In the genomic region with DNA sequence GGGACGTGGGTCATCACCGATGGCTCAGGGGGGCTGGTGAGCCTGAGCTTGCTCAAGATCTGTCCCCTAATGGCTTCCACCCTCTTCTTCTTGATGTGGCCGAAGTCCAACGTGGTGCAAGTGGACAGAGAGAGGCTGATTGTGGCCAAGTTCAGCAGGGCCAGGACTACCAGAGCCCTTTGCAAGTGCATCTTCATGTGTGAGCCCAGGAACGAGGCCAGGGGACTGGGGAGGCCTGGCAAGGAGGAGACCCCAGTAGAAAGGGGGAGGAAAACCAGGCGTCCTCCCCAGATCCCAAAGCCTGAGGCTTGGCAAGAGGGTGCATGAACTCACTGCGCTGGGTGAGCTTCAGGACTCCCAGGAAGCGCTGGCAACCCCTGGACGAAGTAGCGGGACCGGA, we compare ENCODE assay signal across 8 mouse cellular contexts. TPM values are rescaled to one million over a fixed set of nuclear protein-coding genes. Genes with fewer than 3 reads are reported as not detected.
DNase-seq lines count a peak whose midpoint lies in the region; ATAC-seq lines count a peak whose summit lies in the region.

No protein-coding gene starts in this region.

- ATAC-seq in midbrain, embryonic 11.5 days (ENCODE audit: low FRiP score), result no peak

- H3K9me3 ChIP-seq in midbrain, embryonic 11.5 days (ENCODE audit: control insufficient read depth, low read length), result no peaks in the 10 kb centered on the region

- 18% methylated on average over 11 of the region's 11 CpGs for WGBS in midbrain, embryonic 11.5 days

- intact Hi-C loops in heart, postnatal 14 days (cut with DNase I), result loop anchor here (2.0 to 5.0 kb wide), 3 partner anchors 125 to 331 kb away; a partner anchor contains a TSS

- H3K4me1 ChIP-seq in midbrain, embryonic 11.5 days (ENCODE audit: control insufficient read depth, insufficient read depth, low read length), result peaks cover 12% of the 10 kb centered on the region

- no peaks in the 10 kb centered on the region for H3K36me3 ChIP-seq in midbrain, embryonic 11.5 days (ENCODE audit: control insufficient read depth, insufficient read depth, low read length)

- DNase-seq in layer of hippocampus, postnatal 10 days (ENCODE audit: low spot score in 2 of 2), result peak; percentile 29 to 36
- no peak for DNase-seq in layer of hippocampus, adult 9-10 months (ENCODE audit: low spot score)
- peak; percentile 71 for DNase-seq in cerebellum, adult 9-11 months
- peak; percentile 19 to 32 for DNase-seq in heart, postnatal 14 days
- peak; percentile 93 for DNase-seq in midbrain, embryonic 11.5 days (ENCODE audit: low spot score, missing footprints)
- no peak for DNase-seq in frontal cortex, adult 2 months (ENCODE audit: extremely low spot score in 1 of 2, low spot score in 1 of 2)
- DNase-seq in c-Kit-positive CD71-positive TER-119-positive erythroid progenitor cells, embryonic 14.5 days (ENCODE audit: low spot score), result no peak
- DNase-seq in thymus, postnatal 10 days (ENCODE audit: low spot score in 2 of 2), result no peak

- peak overlapping the region; percentile 48; the same call in 1 of the 2 replicates for H3K9ac ChIP-seq in midbrain, embryonic 11.5 days (ENCODE audit: low read length)

- peaks cover 2% of the 10 kb centered on the region; the same call in 1 of the 2 replicates for H3K27me3 ChIP-seq in midbrain, embryonic 11.5 days (ENCODE audit: control insufficient read depth, insufficient read depth, low read length)

- H3K4me2 ChIP-seq in midbrain, embryonic 11.5 days, result peak overlapping the region; percentile 88

- H3K27ac ChIP-seq in midbrain, embryonic 11.5 days (ENCODE audit: low read depth, low read length), result no peak overlapping the region

- 0 out of 2 replicates have a peak overlapping the region, but pooled peaks have one; percentile 14 for H3K4me3 ChIP-seq in midbrain, embryonic 11.5 days (ENCODE audit: low read depth, low read length)

RNA-seq across cellular contexts. Expression of a gene that starts 1.1 kb away (rescaled TPM):
- 10 to 100 TPM in 1 of 2 experiments, 1 to 10 TPM in 1; 8.0 to 11.1 TPM for total RNA-seq in layer of hippocampus, postnatal 10 days (2021)
- 10 to 100 TPM; 15.0 to 16.2 TPM for total RNA-seq in heart, postnatal 14 days (2021)
- polyA plus RNA-seq in midbrain, embryonic 11.5 days (2014; fragmentation: Nextera tagmentation; extraction: Ambion mirVana), result 3.5 and 4.6 TPM in 2 replicates
- 15.3 and 16.6 TPM in 2 replicates for polyA plus RNA-seq in frontal cortex, adult 2 months (2012; rRNA removed)

RNA-seq across cellular contexts. Expression of a gene that starts 4.6 kb away (rescaled TPM):
- total RNA-seq in layer of hippocampus, postnatal 10 days (2021), result 10 to 100 TPM; 14.2 to 14.3 TPM
- 10 to 100 TPM; 24.4 to 26.6 TPM for total RNA-seq in heart, postnatal 14 days (2021)
- polyA plus RNA-seq in midbrain, embryonic 11.5 days (2014; fragmentation: Nextera tagmentation; extraction: Ambion mirVana), result 89.8 and 95.4 TPM in 2 replicates
- polyA plus RNA-seq in frontal cortex, adult 2 months (2012; rRNA removed), result 27.8 and 30.7 TPM in 2 replicates

Comparison
In these comparisons a context has a peak if more than half of its experiments do, and no peak if none do; other contexts are left out.
1. DNase-seq: peak in layer of hippocampus, postnatal 10 days (2 of 2), cerebellum, adult 9-11 months (single experiment), heart, postnatal 14 days (2 of 2) and midbrain, embryonic 11.5 days (single experiment); none in layer of hippocampus, adult 9-10 months (single experiment), frontal cortex, adult 2 months (0 of 2), c-Kit-positive CD71-positive TER-119-positive erythroid progenitor cells, embryonic 14.5 days (single experiment) and thymus, postnatal 10 days (0 of 2).